Mouse (Mus musculus) testis, postnatal 14 days (tissue): ENCODE data around the gene Prep.
"Not testable (repeated sequence)": the region's sequence is repeated elsewhere in the genome, so short reads cannot be mapped to it uniquely, and the experiment has no call there.

Experiments used
- DNase-seq: peaks from one replicate; pipeline ENCODE4 v3.0.0; 2021; ENCODE audit warnings: low spot score

The Prep gene

DNA sequence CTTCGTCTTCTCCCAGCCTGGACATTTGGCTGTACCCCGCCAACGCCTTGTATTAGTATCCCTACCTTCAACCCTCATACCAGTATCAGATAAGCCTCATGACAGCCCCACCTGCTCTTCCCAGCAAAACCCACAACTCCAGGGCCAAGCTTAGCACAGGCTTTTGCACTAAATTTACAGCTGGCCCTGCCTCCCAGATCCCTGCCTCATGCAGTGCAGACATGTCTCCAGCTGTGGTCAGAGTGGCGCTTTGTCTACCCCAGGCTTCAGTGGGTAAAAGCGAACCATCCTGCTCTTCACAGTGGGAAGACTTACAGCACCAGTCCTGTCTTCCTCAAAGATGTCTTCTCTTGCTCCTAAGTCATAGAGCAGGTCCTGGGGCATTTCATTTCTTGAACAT, 49.8 kb downstream of the Prep start:
- no peak for DNase-seq

DNA sequence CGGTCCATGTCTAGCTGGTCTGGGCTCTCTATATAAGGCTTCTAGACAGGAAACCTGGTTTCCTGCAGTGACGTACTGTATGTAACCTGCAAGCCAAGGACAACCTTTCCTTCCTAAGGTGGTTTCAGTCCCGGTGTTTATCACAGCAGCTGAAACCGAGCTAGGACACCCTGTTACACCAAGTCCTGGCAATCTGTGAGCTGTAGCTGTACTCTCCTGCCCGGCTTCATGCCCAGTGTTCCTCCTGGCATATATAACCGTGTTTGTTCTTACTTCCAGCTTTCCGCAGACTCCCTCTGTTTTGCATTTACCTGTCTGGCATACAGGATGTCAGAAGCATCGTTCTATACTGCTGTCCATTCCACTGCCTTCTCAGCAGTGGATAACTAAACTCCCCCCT, 51.4 kb downstream of the Prep start:
- DNase-seq = no peak

DNA sequence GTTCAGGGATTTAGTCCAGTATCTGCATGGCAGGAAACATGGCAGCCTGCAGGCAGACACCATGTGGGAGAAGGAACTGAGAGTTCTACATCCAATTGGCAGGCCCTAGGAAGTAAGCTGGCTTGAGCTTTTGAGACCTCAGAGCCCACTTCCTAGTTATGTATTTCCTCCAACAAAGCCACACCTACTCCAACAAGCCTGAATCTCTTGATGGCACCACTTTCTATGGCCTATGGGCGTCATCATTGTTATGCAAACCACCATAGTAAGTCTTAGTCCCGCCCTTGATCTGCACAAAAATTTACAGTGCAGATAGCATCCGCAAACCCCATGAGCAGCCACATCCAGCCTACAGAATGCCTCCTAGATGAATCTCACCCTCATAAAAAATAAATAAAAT, 54.6 kb downstream of the Prep start:
- no peak for DNase-seq

DNA sequence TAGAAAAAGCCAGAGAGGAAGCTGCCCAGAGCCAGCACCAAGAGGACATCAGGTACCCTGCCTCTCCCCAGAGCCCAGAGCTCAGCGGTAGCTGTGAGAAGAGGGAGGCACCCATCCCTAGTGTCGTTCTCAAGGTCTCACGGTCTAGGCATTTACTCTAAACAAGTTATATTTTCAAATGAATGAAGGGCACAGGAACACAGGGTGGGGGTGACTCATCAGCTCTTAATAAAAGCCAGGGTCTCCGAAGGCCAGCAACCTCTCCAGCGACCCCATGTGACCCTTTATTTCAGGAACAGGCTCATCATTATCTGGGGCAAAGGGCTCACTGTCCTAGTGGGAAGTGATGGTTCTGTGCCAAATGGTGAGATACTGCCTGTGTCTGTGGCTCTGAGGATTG, 55.5 kb downstream of the Prep start:
- peak; percentile 39 for DNase-seq

DNA sequence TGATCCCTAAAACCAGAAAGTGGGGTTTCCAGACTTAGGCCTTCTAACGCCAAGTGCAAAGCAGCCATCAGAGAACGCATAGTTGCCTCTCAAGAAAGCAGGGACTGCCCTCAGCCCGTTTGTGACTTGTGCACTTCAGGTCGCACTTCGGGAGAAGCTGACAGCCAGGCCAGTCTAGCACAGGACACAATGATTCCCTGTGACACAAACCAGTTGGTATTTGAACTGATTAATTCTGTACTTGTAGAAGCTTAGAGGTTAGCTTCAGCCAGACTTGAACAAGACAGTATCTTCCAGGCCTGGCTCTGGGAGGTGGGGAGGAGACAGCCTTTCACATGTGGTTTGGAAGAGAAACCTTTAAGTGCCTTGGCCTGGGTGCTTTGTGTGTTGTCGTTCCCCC, 56.0 kb downstream of the Prep start:
- no peak for DNase-seq

DNA sequence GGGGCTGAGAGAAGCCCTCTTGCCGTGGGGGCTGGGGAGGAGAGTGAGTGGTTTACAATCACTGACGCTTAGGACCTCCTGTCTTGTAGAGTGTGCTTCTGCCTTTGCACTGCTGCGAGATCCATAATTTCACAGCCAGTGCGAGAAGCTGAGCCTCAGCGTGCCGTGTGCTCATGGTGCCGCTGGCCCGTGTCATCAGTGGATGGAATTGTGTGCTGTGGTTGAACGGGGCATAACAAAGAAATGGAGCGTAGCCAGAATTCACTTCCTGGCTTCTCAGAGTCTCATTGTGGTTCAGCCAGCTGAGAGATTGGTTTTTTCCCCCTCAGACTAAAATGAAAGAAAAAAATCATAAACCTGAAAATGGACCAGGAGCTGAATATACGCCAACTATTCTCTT, 62.1 kb downstream of the Prep start:
- DNase-seq = no peak

DNA sequence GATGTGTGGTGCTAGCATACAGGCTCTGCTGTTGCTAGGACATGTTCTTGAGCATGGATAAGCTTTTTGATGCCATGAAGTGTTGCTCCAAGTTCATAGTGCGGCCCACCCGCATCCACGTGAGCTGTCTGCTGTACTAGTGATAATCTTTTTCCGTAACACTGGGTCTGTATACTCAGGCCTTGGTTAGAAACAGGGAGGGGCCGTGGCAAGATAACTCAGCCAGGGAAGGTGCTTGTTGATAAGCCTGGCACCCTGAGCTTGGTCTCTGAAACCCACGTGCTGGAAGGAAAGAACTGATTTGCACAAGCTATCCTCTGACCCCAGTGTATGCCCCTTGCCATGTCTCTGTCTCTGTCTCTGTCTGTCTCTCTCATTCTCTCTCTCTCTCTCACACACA, 63.0 kb downstream of the Prep start:
- DNase-seq = no peak

DNA sequence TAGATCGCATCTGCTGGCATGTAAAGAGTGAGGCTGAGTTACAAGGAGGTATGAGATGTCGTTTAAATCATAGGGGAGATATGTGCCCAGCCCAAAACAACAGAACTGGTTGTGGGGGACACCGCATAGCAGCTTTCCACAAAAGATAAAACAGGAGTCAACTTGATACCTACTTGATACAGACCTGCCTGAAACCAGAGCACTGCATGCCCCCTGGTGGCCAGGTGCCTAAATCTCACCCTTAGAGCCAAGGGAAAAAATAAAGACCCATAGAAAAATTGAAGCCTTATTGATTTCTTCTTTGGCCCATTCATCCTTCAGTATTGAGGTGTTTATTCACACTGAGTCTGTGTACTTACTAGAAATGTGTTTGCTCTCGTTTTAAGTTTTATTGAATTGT, 65.4 kb downstream of the Prep start:
- DNase-seq = no peak

DNA sequence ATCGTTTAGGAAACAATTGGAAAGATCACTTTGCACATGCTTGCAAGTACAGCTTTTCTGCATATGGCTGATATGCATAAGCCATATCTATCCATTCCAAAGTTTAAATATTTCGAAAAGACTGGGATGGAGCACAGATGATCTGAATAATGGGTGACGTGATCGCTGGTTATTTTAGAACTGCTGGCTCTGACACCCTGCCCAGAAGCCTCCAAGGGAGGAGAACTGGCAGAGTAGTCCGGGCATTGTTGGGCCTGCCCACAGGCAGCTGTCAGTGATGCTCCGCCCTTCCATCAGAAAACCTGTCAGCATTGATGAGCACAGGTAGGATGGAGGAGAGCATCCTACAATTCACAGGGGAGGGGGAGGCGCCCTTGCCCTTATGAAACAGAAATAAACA, 69.8 kb downstream of the Prep start:
- DNase-seq = no peak

DNA sequence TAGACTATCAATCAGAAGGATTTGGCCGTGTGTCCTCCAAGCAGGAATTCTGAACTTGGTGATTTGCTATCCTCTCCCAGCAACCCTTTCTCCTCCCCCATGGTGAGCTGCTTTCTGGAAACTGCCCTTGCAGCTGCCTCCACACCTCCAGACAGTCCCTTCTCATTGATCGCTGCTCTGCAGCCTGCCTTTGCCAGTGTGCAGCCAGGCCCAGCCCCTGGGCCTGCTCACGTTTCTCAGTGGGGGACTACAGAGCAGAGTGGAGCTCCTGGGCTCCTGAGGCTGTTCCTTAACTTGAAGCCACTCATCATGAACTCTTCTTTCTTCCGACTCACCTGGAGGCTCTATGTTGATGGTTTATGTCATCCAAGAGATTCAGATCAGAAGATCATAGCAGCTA, 72.9 kb downstream of the Prep start:
- no peak for DNase-seq

DNA sequence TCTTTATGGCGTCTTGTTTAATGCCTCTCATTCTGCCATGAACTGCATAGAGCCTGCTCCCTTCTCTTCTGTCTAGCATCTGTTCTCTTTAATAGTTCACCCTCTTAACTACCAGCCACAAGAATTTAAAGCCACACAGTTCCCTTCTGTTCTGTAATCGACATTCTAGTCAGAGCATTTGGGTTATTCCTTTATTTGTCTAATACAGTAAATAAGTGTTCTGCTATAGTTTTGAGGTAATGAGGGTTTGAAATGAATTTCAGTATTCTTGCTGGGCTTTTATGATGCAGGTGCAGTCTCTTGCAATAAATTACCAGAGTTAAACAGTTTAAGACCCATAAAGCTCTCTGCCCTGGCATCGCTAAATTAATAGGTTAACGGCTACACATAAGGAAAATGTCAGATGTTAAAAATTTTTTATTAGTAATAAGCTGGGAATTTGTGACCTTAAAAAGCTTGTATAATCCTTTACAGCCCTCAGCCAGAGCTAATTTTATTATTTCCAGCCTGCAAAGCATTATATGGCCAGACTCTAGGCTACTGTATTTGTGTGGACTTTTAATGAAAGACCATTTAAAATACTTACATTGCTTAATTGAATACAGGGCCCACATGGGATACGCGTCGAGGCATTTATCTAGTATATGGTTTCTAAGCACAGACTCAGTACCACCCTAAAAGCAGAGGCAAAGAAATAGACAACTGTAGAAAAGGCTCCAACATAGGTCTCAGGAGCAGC, 73.6 kb downstream of the Prep start:
- DNase-seq = no peak

DNA sequence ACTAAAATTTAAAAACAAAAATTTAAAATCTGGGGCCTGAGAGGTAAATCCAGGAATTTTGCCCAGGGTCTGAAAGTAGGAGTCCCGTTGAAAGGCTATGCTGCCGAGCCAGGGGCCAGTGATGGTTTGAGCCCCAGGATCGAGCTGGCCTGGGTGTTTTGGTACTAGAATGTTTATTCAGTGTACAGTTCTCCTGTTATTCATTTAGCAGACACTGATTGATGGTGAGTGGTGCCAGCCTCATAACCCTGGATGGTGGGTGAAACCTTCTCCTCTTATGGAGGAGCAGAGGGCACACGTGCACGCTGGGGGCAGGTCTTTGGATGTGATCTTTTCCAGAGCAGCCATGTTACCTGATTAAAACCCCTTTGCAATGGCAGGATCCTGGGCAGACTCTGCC, 75.4 kb downstream of the Prep start:
- DNase-seq = no peak

DNA sequence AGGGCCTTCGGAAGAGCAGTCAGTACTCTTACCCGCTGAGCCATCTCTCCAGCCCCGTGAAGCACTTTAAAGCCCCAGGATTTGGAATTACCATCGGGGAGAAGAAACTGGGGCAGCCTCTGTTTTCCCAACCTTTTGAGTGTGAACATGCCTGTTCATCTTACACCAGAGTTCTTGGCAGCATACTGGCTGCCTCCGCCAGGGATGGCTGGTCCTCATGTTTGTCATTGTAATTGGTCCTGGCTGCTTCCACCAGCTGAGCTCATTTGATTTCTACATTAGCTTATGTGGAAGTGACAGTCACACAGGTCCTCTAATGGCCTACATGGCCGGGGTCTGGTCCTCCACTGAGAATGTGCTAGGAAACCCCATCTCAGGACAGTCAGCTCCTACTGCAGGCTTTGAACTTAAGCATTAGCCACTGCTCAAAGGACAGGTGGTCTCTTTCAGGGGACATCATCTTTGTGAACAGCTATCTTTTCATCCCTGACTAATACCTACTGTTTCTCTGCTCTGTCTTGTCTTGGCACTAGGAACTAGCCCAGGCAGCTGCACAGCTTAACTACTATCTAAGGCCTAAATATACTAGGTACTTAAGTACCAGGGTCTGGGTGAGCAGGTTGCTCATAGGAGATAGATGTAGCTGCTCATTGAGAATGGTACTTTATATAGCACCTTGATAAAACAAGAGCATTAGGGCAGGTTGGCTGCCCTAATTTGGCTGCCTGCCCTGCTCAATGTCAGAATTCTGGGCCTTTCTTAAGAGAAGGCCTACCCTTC, 77.2 kb downstream of the Prep start:
- DNase-seq = no peak

DNA sequence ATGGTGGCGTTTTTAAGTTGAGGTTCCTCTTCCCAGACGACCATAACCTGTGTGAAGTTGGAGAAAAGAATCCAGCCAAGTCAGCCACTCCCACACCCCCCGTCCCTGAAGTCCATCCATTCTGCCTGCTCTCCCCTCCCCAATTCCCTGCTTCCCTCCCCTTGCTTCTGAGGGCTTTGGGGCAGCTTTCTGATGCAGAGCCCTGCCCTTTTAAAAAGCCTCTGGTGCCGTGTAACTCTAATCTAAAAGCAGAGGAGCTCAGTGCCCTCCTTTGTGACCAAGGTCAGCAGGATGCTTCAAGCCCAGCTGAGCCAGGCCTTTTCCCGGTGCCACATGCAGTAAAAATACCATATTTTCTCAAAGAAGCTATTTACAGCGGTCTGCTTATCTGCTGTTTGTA, 79.8 kb downstream of the Prep start:
- DNase-seq = no peak

DNA sequence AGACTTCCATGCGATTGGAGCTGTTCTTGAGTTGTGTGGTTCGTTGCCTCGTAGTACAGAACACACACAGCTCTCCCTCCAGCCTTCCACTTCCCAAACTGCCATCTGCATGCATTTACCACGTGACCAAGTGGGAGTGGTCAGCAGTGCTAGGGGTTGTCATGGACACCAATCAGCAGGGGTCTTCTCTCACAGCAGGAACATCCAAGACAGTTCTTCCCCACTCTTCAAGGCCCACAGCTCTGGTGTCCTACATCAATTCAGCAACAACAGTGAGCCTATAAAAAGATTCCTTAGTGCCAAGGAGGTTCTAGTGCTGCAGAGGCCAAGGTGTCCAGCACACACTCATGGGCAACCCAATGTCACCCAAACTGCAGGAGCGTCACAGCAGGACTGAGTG, 84.1 kb downstream of the Prep start:
- DNase-seq = no peak

DNA sequence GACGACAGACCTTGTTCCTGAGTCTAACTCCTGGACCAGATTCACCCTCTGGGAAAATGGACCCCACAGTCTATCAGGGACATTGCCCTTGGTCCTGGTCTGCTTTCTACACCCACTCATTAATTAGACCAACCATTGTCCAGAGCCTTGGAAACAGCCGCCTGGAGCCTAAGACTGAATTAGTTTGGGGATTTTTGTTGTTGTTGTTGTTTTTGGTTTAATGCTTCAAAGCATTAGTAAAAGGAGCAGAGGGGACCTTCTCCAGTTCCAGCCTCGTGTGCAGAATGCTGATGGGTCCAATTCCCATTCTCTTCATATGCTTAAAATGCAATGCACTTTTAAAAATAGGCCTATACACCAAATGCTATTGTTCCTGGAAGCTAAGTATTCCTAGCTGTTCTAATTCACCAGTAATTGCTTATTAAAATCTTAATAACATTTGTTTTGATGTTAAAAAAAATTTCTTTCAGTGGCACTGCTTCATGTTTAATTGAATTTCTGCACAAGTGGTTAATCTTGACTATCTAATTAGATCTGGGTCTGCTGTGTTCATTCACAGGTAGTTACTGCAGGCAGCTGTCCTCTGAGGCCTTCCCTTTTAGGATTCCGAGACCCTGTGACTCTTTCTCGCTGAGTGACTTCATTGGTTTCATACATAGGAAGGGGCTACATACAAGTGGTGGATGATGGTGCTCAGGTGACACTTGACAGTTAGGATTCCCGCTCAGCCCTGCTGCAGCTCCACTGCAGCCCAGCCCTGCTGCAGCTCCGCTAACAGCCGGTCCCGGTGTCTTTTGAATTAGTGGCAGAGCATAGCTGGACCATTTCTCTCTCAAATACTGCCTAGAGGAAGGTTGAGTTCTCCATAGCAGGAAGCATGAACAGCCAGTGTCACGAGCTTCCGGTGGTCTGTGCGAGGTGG, 85.0 kb downstream of the Prep start:
- no peak for DNase-seq

DNA sequence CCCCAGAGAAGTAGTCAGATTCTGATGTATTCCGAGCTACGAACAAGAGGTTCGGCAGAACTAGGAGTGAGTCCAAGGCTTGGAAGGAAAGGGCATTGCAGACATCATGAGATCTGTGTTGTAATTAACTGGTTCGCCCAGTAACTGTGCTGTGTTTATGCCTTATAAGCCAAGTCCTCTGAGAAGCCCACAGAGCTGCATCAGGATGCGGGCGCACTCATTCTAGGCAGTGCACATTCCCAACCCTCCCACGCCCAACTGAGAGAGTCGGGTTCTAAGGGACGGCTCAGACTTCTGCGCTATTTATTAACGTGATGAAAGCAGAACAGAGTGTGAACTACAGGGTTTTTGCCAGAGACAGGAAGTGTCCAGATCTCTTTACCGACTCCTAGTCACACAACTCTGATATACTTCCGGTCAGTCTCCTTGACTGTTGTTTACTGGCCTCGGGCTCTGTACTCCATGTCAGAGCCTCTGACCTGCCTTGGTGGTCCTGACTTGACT, 87.6 kb downstream of the Prep start:
- DNase-seq = no peak

DNA sequence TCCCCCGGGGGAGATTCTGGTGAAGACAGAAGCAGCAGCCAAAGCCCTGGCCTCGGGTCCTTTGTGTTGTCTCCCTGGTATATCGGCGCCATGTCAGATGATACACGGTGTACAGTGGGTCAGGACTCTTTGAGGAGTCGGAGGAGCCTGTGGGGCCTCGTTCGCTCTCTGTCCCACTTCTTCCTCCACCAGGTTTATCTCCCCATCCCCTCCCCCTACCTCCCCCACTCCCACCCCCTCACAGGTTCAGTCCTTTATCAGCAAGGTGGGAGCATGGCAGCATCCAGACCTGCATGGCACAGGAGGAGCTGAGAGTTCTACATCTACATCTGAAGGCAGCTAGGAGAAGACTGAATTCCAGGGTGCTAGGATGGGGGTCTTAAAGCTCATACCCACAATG, 98.8 kb downstream of the Prep start:
- DNase-seq = no peak

DNA sequence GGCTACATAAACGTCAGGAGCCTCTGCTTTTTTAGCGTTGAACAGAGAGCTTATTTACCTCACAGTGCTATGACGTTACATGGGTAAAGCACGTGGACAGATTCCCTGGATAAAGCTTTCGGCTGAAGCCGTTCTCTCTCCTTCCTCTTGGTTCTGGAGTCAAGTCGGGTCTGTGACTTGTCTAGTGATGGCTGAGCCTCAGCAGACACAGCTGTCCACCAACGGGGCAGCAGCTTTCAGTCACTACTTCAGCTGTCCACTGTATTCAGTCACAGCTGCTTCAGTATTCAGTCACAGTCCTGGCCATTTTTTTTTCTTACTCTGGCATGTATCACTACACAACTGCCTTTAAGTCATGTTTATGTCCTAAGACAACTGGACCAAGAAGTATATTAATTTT, 106.9 kb downstream of the Prep start:
- DNase-seq = no peak

DNA sequence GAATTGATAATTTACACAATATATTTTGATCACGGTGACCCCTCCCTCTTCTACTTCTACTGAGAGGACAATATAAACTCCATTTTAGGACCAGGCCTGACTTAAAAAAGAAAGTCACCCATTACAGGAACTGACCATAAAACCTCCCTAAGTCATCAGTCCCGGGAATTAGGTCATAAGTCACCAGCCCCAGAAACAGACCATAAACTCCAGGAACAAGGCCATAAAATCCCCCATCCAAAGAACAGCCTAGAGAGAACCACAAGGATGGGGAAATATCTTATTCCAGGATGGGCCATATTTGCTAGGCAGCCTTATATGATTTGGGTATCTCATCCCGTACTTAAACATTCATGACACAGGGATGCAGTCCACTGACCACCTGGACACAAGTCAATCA, 107.3 kb downstream of the Prep start:
- DNase-seq = no peak

DNA sequence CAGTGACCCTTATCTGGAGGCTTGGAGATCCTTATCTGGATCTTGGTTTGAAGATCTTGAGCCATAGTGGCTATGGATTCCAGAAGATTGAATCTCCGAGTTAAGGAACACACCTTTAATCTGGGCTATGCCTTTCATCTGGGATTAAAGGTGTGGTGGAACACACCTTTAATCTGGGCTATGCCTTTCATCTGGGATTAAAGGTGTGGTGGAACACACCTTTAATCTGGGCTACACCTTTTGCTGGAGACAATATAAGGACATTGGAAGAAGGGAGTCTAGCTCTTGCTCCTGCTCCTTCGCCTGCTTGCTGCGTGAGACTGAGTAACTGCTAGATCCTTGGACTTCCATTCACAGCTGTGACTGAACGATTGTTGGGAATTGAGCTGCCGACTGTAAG, 110.8 kb downstream of the Prep start, which contains the start of gene Popdc3:
Gene Popdc3 (plus strand): TSS at position 301 of the 400 bp plus-strand sequence.
- DNase-seq = not testable (repeated sequence)

DNA sequence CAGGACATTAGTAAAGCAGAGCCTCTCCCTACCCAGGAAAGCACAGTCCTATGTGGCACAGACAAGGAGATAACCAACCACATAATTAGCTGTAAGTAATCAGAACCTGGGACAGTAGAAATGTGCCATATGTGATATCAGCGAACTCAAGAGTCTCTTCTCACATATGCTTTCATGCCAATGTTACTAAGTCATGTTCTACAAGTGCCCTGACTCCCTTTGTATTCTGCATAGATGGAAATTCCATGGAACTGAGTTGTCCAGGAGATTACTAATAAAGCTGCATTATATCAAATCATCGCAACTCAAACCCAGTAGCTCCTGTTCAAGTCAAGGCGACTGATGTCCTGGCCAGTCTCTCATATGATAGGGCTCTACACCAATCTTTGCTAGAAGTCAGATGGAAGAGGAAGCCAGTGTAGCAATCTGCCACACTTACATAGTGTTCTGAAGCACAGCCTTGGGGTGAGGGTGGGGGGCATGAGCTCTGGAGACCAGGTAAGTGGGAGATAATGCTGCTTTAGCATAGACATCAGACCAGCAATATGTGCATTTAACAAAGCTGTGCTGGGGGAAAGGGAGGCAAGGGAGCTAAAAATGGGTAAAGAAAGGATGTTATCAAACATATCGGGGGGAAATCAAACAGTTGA, 113.8 kb downstream of the Prep start:
- DNase-seq = no peak
